Mouse (Mus musculus): ENCODE measurements around the gene Cacna1a. TPM values are rescaled to one million over a fixed set of nuclear protein-coding genes. Genes with fewer than 3 reads are reported as not detected.
"Not testable (repeated sequence)": the region's sequence is repeated elsewhere in the genome, so short reads cannot be mapped to it uniquely, and the experiment has no call there.

The Cacna1a gene
- polyA plus RNA-seq, 1 experiment: 10.4 TPM

GRCm38 (mm10) chr8:84659936-84660818 is 271.9 kb downstream of the Cacna1a start:
- DNase-seq (ENCODE audit: low read depth): no peak

- no peak for DNase-seq (ENCODE audit: low read depth)
Observed at GRCm38 (mm10) chr8:84660819-84661457, 272.7 kb downstream of the Cacna1a start.

GRCm38 (mm10) chr8:84661458-84661871 is 273.2 kb downstream of the Cacna1a start:
- no peak for DNase-seq (ENCODE audit: low read depth)

DNA sequence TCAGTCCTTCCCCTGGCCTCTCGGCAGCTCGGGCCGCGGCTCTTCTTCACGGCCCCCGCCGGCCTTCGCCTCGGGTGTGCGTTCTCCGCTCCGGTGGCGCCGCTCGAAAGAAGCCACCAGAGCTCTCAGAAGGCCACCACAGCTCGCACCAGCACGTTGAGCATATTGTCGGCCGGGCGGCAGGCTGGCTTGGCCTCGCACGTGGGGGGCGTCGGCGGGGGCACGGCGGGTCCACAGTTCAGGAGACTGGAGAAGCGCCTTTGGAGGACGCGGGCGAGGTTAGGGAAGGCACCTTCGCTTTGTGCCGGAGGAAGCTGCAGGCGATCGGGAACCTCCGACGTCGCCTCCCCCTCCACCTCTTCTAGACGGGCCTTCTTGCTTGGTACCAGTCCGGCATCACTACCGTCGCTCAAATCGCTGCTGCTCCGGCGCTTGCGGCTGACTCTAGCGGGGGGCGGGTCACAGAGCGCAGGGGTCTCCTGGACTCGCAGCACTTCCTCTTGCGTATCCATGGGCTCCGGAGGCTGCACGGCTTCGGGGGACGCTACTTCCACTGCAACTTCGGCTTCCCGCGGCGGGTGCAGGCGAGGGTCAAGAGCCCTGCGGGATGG is 273.8 kb downstream of the Cacna1a start:
- no peak for DNase-seq (ENCODE audit: low read depth)

DNA sequence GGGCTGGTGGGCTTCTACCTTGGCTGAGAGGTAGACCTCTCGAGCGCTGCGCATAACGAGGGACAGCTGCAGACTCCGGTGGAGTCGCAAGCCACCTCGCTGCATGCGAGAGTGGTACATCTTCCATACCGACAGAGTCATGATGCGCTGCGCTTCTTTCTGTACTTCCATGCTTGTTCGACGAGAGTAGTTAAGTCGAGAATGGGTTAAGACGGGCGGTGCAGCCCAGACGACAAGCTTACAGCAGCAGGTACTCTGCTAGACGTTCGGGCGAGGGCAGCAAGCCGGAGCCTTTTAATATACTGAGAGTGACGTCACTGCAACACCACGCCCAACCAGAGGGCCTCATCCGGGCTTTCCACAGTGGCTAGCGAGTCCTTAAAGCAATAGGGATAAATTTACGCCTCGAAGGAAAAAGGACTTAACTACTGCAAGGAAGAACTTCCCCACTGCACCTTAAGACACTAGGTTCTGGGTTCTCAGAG is 274.4 kb downstream of the Cacna1a start, which contains the start of gene Ier2:
Gene Ier2 (minus strand): TSS at position 272 of the 485 bp plus-strand sequence.
- DNase-seq (ENCODE audit: low read depth): no peak

GRCm38 (mm10) chr8:84663483-84664327 is 275.5 kb downstream of the Cacna1a start:
- DNase-seq (ENCODE audit: low read depth): no peak

DNA sequence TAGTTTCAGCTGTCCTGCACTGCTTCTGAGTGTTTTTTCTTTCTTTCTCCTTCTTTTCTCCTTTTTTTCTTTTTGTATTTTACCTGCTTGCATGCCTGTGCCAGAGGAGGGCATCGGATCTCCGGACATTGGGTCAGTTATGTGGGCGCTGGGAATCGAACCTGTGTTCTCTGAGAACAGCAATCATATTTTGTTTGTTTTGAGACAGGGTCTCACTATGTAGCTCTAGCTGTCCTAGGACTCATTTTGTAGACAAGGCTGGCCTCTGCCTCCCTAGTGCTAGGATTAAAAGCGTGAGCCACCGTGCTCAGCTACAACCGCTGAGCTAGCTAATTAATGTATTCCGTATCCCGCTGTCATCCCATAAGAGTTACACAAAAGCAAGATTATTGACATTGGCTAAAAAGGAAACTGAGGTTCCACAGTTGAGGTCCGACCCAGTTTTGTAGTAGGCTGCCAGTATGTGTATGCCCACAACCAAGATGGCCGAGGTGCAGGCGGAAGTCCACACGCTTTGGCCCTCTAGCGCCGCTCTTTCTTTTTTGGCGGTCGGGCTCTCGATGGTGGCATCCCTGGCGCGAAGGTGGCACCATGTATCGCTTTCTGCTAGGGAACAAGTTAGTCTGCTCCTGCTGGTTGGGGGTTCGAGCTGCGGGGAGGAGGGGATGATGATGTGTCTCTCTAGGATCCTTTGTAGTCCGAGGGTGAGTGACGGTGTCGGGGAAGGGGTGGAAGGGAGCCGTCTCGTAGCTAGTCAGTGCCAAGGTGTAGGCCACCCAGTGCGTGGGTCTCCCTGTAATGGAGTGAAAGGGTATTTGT is 276.5 kb downstream of the Cacna1a start:
- DNase-seq (ENCODE audit: low read depth): no peak

- DNase-seq (ENCODE audit: low read depth): no peak
Observed at GRCm38 (mm10) chr8:84665385-84665893, 277.2 kb downstream of the Cacna1a start.

DNA sequence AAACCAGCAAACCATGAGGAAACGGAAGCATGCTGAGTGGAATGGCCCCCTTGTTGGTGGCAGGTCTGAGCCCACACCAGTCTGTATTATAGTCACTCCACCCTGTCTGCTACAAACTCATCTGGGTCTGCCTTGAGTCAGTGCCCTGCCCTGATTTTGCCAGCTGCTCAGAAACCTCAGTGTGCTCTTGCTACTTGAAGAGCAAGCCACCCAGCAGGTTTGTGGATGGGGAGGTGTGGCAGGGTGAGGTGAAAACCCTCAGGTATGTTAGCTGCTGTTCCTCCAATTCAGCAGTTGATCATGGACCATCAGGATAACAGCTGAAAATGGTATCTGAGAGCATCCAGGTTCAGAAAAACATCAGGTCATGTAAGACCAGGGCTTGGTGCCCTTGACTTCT is 279.8 kb downstream of the Cacna1a start:
- no peak for DNase-seq (ENCODE audit: low read depth)

DNA sequence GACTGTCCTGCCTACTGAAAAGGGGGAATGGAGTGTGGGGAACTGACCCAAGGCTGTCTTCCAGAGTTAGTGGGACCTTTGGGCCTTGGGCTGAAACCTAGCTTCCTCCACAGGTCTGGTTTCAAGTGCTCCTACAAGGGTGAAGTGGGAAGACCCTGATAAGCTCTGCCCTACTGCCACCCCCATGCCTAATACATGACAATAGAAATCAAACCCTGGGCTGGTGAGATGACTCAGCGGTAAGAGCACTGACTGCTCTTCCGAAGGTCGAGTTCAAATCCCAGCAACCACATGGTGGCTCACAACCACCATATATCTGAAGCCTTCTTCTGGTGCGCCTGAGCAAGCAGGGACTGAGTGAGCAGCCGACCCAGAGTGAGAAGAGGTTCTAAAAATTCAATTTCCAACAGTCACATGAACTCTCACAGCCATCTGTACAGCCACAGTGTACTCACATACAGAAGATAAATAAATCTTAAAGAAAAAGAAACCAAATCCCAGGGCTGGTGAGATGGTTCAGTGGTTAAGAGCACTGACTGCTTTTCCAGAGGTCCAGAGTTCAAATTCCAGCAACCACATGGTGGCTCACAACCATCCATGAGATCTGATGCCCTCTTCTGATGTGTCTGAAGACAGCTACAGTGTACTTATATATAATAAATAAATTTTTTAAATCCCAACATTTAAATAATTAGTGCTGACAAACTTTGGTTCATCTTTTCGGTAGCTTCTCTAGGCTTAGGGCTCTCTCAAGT is 280.7 kb downstream of the Cacna1a start:
- no peak for DNase-seq (ENCODE audit: low read depth)

DNA sequence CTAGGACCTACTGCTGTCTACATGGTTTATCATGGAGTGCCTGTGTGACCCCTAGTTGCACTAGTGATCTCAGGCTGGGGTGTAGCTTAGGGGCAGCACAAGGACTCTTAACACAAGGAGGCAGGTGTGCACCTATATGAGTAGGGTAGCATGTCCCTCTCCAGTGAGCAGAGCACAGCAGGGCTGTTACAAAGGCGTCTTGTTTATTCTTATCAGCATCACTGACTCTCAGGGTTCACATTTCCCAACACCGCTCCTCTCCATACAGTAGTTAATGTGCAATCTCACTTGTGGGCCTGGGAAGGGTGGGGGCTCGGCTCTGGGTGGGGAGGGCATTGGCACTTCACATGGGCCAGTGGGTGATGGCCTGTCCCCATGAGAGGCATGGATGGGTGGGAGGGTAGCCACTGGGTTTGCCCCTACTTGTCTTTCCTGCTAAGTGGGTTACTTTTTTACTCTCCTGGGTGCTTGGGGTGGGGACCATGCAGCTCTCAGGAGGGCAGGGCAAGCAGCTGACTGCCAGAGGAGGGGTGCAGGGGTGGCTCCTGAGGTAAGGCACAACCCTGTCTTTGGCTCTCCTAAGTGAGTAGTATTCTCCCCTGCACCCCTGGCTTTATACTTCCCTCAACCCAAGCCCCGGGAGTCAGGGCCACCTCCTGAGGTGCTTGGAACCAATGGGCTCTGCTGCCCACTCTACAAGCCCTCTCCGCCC is 282.2 kb downstream of the Cacna1a start:
- DNase-seq (ENCODE audit: low read depth): not testable (repeated sequence)

DNA sequence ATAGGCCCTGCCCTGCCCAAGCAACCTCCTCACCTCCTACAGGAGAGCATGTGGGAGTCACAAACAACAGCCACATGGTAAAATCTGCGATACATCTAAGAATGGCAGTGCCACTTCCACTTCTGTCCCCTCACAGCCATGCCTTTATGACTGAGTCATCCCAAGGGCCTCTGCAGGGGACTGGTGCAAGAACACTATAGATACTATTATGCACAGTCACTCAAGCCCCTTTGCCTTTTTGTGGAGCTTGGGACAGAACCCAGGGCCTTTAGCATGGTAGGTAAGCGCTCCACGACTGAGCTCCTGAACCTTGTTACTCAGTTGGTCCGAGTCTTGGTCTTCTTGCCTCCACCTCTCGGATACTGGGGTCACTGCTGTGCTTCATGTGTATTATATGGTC is 289.1 kb downstream of the Cacna1a start:
- no peak for DNase-seq (ENCODE audit: low read depth)

GRCm38 (mm10) chr8:84681476-84681875 is 293.2 kb downstream of the Cacna1a start:
- no peak for DNase-seq (ENCODE audit: low read depth)

GRCm38 (mm10) chr8:84682257-84682656 is 294.0 kb downstream of the Cacna1a start:
- no peak for DNase-seq (ENCODE audit: low read depth)

- no peak for DNase-seq (ENCODE audit: low read depth)
Observed at GRCm38 (mm10) chr8:84684537-84684936, 296.3 kb downstream of the Cacna1a start.

GRCm38 (mm10) chr8:84686191-84687002 is 298.2 kb downstream of the Cacna1a start, which contains the start of gene Trmt1:
Gene Trmt1, plus strand, starts transcription at chr8:84686307.
- no peak for DNase-seq (ENCODE audit: low read depth)

GRCm38 (mm10) chr8:84687003-84687704 is 298.9 kb downstream of the Cacna1a start:
- no peak for DNase-seq (ENCODE audit: low read depth)

All from gonadal fat pad, adult 2 months (tissue).